Mouse (Mus musculus) right cerebral cortex, adult 2 months (tissue): ENCODE results near the gene Mfsd4a.
A peak's percentile ranks its signal among the peaks of the same experiment; 100 is the strongest.

Experiments used
- DNase-seq, 2 experiments: peaks; one replicate each; pipeline ENCODE4 v3.0.0; 2021 to 2022; ENCODE audit warnings: low spot score in 2 of 2

Gene Mfsd4a

DNA sequence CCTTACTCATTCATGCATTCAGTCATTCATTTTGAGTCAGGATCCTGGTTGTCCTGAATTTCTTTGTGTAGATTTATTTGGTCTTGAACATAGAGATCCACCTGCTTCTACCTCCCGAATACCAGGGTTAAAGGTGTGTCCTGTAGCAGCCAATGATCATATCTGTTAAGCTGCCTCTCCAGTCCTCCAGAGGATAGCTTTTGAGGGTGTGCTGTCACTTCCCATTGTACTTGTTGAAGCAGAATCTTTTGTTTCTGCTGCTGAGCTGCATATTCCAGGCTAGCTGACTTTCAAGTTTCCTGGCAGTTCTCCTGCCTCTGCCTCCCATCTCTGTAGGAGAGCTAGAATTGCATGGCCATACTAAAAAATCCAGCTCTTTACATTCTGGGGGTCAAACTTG is 51.2 kb downstream of the Mfsd4a start:
- DNase-seq = no peak

DNA sequence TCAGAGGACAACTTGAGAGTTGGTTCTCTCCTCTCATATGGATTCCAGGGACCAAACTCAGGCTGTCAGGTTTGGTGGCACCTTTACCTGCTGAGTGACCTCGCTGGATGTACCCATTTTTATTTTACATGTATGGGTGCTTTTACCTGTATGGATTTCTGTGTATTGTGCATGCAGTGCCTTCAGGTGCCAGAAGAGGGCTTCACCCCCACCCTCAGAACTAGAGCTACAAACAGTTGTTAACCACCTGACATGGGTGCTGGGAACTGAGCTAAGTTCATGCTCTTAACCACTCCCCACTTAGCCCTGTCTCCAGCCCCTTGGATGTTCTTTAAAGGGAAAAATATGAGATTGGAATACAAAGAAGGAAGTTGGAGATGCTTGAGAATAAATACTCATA is 53.1 kb downstream of the Mfsd4a start:
- DNase-seq = no peak

DNA sequence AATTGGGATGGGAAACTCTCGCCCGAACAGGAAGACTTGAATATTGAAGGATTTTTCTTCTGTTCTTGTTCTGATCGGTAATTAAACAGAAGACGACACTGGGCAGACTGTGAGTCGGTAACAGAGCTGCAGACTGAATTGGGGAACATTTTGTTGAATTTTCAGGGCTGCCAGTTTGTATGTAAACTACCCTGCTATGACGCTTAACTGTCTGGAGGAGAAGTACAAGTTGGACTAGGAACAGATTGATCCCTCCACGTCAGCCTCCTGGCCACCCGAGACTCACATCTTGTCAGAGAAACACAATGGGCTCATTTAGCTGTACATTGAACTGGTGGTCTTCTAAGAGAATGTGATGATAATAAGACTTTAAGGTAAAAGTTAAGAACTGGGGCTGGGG is 55.0 kb downstream of the Mfsd4a start:
- no peak for DNase-seq

DNA sequence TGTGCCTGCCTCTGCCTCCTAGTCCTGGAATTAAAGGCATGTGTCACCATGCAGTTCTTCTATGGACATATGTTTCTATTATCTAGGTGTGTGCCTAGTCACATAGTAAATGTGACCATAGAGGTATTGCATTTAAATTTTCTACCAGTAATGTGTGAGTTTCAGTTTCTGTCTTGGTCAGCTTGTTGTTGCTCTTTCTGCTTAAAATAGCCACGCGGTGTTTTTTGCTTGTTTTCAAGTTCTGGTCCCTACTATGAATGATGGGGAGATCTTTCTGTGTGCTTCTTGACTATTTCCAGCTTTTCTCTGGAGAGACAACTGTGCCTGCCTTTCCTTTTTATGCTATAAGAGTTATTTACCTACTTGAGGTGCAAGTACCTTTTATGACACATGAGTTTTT is 56.1 kb downstream of the Mfsd4a start:
- no peak for DNase-seq

DNA sequence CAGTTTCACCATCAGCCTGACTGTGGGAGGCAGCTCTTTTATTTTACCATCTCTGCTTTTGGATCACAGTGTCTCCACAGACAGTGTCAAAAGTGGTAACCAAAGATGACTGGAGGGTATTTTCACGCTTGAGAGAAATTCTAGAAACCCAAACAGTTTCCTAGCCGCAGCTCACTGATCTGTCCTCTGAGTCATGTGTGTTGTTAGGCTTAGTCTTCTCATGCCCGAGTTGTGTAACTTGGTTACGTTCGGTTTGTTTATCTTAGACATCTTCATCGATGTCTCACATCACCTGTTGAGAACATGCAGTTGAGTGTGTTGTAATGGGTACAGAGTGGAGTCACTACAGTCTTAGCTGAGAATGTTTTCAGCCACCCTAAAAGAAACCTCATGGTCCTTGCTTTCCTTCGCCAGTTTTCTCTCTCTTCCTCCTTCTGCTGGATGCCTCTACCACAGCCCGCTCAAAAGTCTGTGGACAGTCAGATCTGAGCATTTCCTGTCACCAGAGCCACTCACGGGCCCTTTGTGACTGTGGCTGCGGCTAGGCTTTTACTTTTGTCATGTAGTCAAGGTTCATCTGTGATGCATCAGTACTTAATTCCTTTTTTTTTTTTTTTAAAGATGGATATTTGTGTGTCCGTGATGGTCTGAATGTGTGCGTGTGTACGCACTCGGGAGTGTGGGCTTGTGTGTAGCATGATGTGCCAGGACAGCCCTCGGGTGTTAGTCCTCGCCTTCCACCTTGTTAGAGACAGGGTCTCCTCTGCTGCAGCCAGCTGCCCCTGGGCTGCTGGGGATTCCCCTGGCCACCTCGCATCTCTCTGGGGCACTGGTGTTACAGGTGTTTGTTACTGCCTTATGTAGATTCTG is 57.0 kb downstream of the Mfsd4a start:
- no peak for DNase-seq

DNA sequence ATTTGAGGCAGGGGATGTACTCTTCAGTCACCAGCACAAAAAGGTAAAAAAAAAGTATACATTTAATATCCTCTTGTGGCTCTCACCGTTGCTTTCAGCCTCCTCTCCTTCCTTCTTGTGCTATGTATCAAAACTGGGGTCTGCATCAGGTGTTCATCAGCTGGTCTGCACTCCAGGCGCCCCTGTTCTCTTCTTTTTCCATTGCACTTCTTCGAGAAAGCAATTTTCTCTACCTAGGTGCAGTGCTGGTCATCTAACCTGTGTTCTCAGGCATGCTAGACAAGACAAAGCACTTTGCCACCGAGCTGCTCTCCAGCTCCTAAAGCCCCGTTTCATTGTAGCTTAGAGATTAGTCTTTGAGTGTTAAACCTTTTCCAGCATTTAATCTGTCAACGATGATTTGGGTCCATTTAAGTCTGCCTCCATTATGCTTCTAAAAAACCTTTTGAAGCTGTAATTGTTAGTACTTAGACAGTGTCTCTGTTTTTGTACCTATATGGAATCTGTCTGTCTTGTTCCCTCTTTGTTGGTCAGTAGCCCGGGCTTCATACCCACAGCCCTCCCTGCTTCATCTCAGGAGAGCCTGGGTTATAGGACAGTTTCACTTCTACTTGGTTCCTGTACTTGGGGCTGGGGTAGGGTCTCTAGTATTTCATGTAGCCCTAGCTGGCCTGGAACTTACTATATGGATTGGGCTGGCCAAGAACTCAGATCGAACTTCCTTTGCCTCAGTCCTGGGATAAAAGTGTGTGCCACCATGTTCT is 58.8 kb downstream of the Mfsd4a start:
- no peak for DNase-seq

DNA sequence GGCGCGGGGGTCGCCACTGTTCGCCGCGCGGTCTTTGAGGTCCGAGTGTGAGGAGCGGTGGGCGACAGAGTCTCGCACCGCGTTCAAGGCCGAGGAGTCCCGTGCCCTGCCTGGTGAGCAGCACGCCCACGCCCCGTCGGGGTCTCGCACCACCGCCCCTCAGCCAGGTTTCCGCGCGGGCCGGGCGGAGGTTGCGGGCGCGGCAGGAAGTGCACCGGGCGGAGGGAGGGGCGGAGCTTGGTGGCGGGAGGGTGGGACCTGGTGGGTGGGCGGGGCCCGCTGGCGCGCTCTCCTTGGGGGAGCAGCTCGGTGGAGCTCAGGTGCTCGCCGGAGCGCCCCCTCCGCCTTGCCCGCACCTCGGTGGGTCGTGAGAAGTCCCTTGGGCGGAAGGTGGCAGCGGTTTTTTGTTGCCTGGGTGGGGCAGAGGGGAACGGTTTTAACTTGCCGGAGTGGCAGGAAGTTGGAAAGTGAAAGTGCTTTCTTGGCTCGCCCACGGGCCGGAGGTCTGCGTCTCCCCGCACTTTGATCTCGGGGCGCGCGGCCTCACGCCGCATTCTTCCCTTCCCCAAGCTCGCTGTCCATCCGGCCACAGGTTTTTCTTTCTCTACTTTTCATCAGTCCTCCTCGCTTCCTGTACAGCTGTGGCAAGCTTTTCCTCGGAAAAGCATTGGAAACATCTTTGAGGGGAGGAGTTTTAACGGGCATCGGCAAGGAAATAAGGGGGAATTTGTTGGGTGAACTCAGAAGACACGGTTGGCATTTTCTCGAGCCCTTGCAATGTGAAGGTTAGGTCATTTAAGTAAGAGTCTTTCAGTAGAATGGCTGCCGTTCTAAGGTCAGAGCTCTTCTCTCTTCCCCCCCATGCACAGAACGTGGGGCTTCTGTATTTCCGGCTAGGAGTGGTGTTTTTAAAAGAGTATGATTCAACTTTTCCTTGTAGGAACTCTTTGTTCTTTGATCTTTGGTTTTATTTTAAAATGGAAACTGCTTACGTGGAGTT is 59.7 kb downstream of the Mfsd4a start:
- peak; percentile 74 to 77 for DNase-seq

DNA sequence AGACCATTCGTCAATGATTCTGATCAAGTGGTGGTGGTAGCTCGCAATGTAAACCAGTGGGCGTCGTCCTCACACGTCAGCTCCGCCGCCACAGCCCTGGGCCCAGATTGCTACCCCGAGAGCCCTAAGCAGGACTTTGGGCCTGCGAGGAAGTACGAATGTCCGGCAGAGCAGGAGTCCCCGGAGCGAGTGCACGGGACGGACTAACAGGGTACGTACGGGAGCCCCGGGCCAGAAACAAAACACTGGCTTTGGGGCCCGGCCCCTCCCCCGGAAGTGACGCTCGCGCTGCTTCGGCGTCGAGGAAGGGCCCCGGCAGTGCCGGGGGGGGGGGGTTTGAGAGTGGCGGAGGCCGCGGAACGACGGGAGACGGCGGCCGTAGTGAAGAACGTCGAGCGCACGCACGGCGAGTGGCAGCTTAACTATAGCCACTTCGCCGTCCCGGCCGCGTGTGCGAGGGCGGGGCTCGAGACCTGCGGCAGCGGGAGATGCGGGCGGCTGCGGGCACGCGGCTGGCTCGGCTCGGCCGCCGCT is 60.5 kb downstream of the Mfsd4a start, which contains the start of gene Elk4:
TSS of gene Elk4 (plus strand) at position 326 of the 534 bp plus-strand sequence.
- peak; percentile 82 to 85 for DNase-seq

DNA sequence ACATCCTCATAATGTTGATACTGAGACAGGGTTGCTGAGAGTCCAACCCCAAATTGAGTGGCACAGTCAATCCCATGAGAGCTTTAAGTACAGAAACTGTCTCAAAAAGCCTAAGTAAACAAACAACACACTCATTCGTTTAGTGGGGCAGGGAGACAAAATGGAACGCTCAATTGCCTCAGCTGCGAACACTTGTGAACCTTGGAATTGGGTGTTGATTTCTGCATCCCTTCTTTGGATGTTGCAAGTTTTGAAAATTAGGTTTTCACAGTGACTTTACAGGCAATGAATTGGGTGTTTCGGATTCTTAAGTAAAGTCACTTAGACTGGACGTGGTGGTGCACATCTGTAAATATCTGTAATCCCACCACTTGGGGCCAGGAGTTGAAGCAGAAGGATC is 61.1 kb downstream of the Mfsd4a start:
- no peak for DNase-seq

DNA sequence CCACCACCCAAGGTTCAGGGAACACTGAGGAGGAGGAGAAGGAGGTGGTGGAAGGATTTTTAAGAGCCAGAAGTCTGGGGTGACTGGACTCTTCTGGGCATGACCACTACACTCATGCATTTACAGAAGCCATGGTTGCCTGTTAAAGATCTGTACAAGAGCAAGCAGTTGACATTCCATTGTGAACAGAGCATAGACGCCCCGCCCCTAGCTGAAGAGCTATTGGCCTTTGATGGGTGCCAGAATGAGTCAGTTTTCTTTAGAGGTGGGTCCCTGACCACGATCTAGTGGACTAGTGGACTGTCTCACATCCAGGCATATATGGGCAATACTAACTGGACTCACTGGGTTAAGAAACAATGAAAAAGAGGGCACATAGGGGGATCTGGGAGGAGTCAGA is 61.8 kb downstream of the Mfsd4a start:
- no peak for DNase-seq

DNA sequence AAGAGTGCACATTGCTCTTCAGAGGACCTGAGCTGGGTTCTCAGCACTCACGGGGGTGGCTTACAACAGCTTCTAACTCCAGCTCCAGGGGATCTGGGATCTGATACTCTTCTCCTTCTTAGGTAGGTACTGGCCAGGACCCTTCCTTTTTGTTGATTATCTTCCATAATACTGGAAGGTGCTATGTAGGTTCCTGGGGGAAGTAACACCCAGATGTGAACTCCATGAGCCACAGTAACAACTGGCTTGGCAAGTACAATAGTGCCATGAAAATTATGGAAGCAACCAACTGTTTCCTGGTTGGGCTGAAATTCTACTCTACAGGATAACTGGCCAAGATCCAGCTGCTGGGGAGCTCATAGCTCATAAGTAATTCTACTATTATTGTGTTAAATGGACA is 62.4 kb downstream of the Mfsd4a start:
- DNase-seq = no peak

DNA sequence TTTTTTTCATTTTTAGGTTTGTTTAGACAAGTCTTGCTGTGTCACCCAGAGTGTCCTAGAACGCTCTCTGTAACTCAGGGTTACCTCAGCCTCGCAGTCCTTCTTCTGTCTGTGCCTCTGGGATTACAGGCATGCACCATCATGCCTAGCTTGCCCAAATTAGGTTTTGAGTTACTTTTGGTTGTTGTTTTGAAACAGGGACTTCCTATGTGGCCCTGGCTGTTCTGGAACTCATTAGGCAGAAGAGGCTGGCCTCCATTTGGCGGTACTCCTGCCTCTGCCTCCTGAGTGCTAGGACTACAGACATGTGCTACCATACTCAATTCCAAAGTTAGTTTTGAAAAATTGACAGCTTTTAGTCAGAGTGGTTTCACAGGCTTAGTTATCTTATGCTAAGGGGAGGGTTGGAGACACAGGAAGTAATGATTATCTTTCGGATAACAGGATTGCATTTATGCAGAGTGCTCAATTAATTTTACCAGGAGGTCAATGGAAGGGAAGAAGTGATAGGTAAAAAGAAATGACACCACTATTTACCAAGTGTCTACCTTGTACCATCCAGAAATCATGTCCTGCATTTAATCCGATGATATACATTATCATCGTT is 63.2 kb downstream of the Mfsd4a start:
- DNase-seq = no peak

DNA sequence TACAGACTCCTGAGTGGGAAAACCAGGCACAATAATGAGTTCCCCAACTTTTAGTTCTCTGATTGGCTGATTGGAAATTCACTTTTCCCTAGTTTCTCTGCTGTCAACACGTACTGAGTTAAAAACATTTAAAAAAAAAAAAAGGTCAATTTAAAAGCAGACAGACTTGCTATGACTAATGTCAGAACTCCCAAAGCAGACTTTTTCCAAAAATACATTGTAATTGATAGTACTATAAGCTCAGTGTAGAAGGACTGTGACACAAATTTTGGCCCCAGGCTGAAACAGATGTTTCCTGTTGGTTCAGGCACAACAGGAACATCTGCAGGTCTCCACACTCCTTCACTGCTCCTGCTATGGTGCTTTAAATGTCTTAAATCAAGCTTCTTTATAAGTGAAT is 64.0 kb downstream of the Mfsd4a start:
- no peak for DNase-seq

DNA sequence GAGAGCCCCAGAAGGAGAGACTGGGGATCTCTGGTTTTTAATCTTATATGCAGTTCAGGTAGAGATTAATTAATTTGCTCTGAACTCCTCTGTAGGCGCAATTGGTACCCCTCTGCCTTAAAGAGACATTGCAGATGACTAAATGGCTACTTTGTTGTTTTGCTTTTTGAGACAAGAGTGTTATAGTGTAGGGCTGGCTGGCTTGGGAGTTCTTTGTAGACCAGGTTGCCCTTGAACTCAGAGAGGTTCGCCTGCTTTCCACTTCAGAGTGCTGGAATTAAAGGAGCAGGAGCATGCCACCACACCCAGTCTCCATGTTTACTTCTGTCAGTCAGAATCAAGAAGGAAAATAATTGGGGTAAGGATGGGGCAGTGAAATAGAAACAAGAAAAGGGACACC is 64.8 kb downstream of the Mfsd4a start:
- no peak for DNase-seq

DNA sequence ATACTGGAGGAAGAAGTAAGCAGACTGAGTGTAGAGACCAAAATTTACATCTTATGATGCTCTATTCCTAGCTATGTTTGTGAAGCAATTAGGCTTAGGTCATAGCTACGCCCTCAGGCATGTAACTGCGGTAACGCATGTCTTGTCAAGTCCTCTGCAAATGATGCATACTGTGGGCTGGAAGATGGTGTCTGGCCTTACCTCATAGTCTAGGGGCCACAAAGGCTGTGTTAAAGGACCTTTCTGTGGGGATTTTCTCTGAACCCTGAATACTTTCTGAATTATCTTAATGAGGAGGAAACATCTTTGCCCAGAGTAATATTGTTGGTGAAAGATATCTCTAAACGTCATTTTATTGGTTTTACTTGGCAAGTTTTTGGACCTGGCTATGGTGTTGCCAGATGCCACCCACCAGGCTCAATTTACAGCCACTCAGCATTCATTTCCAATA is 66.0 kb downstream of the Mfsd4a start:
- no peak for DNase-seq

DNA sequence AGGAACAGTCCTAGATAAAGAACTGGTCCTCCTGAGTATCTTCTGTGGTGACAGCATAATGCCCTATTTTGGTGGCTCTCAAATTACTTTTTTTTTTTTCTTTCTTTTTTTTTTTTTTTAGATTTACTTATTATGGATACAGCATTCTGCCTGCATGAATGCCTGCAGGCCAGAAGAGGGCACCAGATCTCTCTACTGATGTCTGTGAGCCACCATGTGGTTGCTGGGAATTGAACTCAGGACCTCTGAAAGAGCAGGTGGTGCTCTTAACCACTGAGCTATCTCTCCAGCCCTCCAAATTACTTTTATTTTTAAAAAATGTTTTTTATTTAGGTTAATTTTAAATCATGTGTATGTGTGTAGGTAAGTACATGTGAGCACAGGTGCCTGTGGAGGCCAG is 67.4 kb downstream of the Mfsd4a start:
- DNase-seq = no peak

DNA sequence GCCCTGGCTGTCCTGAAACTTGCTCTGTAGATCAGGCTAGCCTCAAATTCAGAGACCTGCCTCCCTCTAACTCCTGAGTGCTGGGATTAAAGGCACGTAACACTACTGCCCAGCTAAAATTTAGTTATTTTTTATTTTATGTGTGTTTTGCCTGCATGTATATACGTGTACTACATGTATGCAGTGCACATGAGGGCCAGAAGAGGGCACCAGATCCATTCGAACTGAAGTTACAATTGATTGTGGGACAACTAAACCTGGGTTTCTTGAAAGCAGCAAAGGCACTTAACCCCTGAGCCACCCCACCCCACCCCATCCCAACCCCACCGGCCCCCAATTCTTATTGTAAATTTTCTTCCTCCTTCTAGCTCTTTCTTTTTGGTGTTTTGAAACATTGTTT is 72.8 kb downstream of the Mfsd4a start:
- DNase-seq = peak; percentile 59 to 68

DNA sequence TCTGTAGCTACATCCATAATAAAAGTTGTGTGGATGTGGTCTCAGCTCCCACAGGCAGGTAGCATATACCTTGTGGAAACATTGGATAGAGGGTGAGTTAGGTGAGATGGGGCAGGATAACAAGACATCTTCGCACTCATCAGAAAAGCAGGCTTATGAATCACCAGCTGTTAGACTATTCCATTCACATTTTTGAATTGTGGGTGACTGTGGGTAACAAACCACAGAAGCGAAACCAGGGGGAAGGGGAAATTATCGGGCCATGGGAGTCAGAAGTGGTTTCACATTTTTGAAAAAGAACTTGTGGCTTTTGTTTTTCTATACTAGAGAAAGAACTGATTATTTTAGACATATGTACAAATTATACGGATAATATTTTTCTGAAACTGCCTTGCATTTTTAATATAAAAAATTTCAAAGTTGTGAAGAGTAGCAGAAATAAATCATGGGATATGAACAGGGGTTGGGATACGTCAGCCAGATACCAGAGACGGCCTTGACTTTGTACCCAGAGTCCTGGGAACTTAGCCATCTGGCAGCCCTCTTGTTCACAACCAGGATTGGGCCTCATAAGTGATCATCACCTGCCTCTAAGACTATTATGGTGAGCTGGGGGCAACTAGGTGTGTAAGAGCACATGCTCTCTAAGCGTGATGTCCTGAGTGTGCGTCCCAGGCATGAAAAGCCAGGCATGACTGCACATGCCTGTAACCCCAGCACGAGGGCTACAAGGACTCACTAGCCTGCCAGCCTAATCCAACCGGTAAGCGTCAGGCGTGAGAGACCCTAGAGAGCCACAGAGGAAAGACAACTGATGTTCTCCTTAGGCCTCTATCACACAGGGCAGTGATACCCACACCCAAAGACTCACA is 74.5 kb downstream of the Mfsd4a start:
- DNase-seq = no peak

DNA sequence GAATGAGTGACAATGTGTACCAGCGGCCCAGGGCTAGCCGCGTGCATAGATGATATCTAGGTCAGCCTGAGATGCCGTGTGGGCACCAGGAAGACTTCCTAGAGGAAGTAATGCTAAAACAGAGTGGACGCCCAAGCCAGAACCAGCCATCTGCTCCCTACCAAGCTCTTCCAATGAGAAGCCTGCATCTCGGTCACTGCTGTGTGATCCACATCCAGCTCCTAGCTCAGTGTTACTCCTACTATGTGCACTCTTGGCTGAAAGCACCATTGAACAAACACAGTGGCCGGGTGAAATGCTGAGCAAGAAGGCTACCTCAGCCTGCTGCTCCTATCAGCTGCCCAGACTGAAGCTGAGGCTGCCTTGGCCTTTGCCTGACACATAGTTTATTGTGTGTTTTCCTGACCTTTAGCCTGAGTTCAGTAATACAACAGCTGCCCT is 75.3 kb downstream of the Mfsd4a start:
- DNase-seq = no peak
